Mouse (Mus musculus) heart, postnatal 0 days (tissue): ENCODE results near the gene Dclk1.

ENCODE experiments used
- CTCF ChIP-seq: IDR thresholded peaks from 2 replicates; pipeline ENCODE4 v1.5.1; 2016; ENCODE audit warnings: antibody characterized with exemption, control low read depth, low read depth
- EP300 ChIP-seq: IDR thresholded peaks from 2 replicates; pipeline ENCODE4 v1.6.1; 2016; ENCODE audit warnings: antibody characterized with exemption, low read depth

DNA sequence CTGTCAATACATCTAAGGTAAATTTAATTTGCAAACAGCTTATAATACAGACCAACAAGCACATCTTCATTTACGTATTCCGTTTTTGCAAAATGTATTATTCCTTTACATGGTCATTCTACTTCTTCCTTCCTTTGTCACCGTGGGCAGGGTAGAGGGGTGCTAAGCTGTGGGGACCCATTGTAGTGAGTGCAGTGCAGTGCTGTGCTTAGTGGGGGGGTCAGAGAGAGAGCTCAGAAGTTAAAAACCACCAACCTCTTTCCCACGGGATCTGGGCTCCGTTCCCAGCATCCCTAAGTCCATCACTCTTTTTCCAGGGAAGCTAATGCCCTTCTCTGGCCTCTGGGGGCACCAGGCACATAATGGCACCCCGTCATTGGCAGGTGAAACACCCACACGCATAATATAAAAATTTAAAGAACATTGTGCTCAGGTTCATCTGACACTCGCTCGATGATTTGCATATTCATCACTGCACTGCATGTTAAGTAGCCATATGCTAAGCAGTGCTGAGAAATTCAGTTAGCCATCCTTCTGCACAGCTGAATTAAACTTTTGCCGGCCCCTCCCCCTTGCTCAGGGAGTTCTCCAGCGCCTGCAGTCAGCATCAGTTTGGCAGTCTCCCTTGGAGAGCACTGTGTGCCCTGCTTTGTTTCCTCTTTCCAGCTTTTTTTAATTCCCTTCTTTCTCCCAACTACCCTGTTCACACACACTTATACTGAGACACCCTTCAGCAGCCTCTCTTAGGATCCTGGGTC lies 181.7 kb downstream of the Dclk1 start:
- TF ChIP-seq CTCF: no peak
- no peak for TF ChIP-seq EP300
